Mouse (Mus musculus) CH12.LX (cell line): ENCODE data around the gene Slc27a1.
A peak's percentile ranks its signal among the peaks of the same experiment; 100 is the strongest.

Experiments
- CTCF ChIP-seq, 2 experiments: IDR thresholded peaks in 1 of 2; conservative IDR thresholded peaks in 1 of 2; 2 replicates each; pipeline ENCODE4 v1.5.1; 2011 to 2012; ENCODE audit warnings: low read depth in 2 of 2, low read length in 2 of 2, improper control_type of control experiment in 1 of 2, inconsistent platforms in 1 of 2, mild to moderate bottlenecking in 1 of 2, moderate library complexity in 1 of 2
- E2F4 ChIP-seq: IDR thresholded peaks from 2 replicates; pipeline ENCODE4 v1.6.1; 2011; ENCODE audit warnings: low read depth, low read length, improper control_type of control experiment; ENCODE audit not compliant: insufficient replicate concordance
- ELF1 ChIP-seq: IDR thresholded peaks from 2 replicates; pipeline ENCODE4 v1.6.1; 2014; ENCODE audit warnings: low read depth, mild to moderate bottlenecking, inconsistent platforms, low read length, improper control_type of control experiment
- EP300 ChIP-seq: IDR thresholded peaks from 2 replicates; pipeline ENCODE4 v1.6.1; 2011; ENCODE audit warnings: low read length, improper control_type of control experiment
- HCFC1 ChIP-seq: IDR thresholded peaks from 2 replicates; pipeline ENCODE4 v1.6.1; 2012; ENCODE audit warnings: low read depth, mild to moderate bottlenecking, inconsistent platforms, low read length, improper control_type of control experiment
- KAT2A ChIP-seq: IDR thresholded peaks from 2 replicates; pipeline ENCODE4 v1.6.1; 2012; ENCODE audit warnings: low read length, improper control_type of control experiment, inconsistent platforms; ENCODE audit not compliant: insufficient replicate concordance
- MAFK ChIP-seq: IDR thresholded peaks from 2 replicates; pipeline ENCODE4 v1.6.1; 2011; ENCODE audit warnings: low read length, improper control_type of control experiment; ENCODE audit not compliant: insufficient replicate concordance
- NRF1 ChIP-seq: IDR thresholded peaks from 2 replicates; pipeline ENCODE4 v1.6.1; 2014; ENCODE audit warnings: low read depth, mild to moderate bottlenecking, inconsistent platforms, low read length, improper control_type of control experiment, moderate library complexity
- POLR2A ChIP-seq: IDR thresholded peaks from 2 replicates; pipeline ENCODE4 v1.6.1; 2011; ENCODE audit warnings: low read depth, mild to moderate bottlenecking, improper control_type of control experiment, low read length
- TBP ChIP-seq: conservative IDR thresholded peaks from 2 replicates; pipeline ENCODE4 v1.6.1; 2011; ENCODE audit warnings: low read depth, low read length, improper control_type of control experiment
- USF1 ChIP-seq: IDR thresholded peaks from 2 replicates; pipeline ENCODE4 v1.6.1; 2014; ENCODE audit warnings: low read depth, mild to moderate bottlenecking, inconsistent platforms, low read length, improper control_type of control experiment
- ZMIZ1 ChIP-seq: IDR thresholded peaks from 2 replicates; pipeline ENCODE4 v1.6.1; 2012; ENCODE audit warnings: low read depth, mild to moderate bottlenecking, inconsistent platforms, low read length, improper control_type of control experiment

DNA sequence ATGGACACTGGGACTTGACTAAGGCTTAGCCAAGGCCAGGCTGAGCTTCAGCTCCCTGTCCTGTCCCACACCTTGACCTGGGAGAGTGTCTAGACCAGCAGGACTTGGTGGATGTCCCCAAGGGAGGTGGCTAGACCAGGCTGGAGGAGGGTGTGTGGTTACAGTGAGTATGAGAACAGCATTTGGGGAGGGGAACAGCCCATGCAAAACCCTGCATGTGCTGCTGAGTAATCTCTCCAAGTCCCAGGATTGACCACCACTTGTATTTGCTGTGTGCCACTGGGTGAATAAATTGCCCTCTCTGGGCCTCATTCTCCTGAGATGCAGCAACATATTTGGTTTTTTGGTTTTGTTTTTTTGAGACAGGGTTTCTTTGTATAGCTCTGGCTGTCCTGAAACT, 29.7 kb downstream of the Slc27a1 start:
- TF ChIP-seq CTCF (conservative IDR thresholded peaks at IDR 0.05 in 1 of 2, IDR thresholded peaks at IDR 0.05 in 1 of 2; ENCODE audit: low read depth in 2 of 2, low read length in 2 of 2) (no peak), POLR2A (peak; percentile 45; the same call in 1 of the 2 replicates), EP300 (peak; percentile 50; the same call in 1 of the 2 replicates), TBP (no peak), KAT2A (no peak), ELF1 (no peak), USF1 (no peak), E2F4 (no peak), ZMIZ1 (no peak), HCFC1 (no peak), NRF1 (no peak), MAFK (no peak)
